Mouse (Mus musculus) megakaryocyte, embryonic 14.5 days (primary cell): Measurements from ENCODE around the gene Phb. TPM values are rescaled to one million over a fixed set of nuclear protein-coding genes. Genes with fewer than 3 reads are reported as not detected.

ENCODE experiments used
- H3K27me3 ChIP-seq: replicated peaks from 2 replicates; pipeline ENCODE3; 2012; ENCODE audit warnings: inconsistent platforms
- H3K36me3 ChIP-seq: replicated peaks from 2 replicates; pipeline ENCODE3; 2012; ENCODE audit warnings: low read length, inconsistent platforms, mixed read lengths
- H3K4me1 ChIP-seq: 2 replicates; pipeline ENCODE4 v1.6.1; 2012; ENCODE audit warnings: inconsistent platforms
- H3K4me3 ChIP-seq: replicated peaks from 2 replicates; pipeline ENCODE3; 2012; ENCODE audit warnings: moderate library complexity, mild to moderate bottlenecking, inconsistent platforms
- H3K9me3 ChIP-seq: 2 replicates; pipeline ENCODE4 v1.6.1; 2012; ENCODE audit warnings: inconsistent platforms
- FLI1 ChIP-seq: IDR thresholded peaks from 2 replicates; pipeline ENCODE4 v1.6.1; 2012; ENCODE audit warnings: low read length, inconsistent platforms, mixed read lengths
- GATA1 ChIP-seq: IDR thresholded peaks from 3 replicates; pipeline ENCODE4 v1.6.1; 2012; ENCODE audit warnings: mixed read lengths, low read length, inconsistent platforms, borderline replicate concordance
- polyA plus RNA-seq: library from polyadenylated mRNA; stranded (reverse); fragments of >175 nt; gene quantifications from 2 replicates; pipeline ENCODE4 v1.2.3, GENCODE M21; 2012; ENCODE audit warnings: low replicate concordance; ENCODE audit not compliant: insufficient read depth

Phb gene
- polyA plus RNA-seq, result 17.5 and 20.8 TPM in 2 replicates

DNA sequence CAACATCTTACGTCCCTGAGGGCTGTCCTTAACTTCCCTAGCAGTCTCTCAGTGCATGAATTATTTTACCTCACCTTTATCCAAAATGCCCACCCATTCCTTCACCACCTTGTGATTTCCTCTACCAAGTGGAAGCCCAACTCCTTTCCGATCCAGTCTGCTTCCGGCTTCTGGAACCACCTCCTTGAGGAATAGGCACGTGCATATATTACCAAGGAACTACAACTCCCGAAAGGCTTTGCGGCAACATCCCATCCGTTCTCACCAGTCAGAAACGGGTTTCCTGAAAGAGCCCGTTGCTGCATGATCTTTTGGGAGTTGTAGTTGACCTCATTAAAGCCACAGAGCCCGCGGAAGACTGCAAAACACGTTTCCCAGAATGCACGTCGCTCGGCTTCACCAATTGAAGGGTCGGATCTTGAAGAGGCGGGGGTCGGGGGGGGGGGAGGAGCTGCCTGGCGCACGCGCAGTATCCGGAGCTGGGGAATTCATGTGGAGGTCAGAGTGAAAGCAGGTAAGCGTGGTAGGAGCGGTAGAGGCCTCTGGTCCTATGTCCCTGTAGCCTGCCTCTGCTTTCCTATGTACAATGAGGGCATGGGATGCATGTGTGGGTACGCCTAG, at the start of gene Phb:
Gene Phb (plus strand): TSS at position 429 of the 621 bp plus-strand sequence.
- Histone ChIP-seq H3K27me3 (peaks cover 5% of the 10 kb centered on the region), H3K36me3 (peaks cover 31% of the 10 kb centered on the region), H3K4me1 (peaks cover 26% of the 10 kb centered on the region), H3K9me3 (peaks cover 6% of the 10 kb centered on the region), H3K4me3 (peak within 1 kb of the TSS; percentile 99)
- no peak for TF ChIP-seq FLI1
- TF ChIP-seq GATA1, result no peak

DNA sequence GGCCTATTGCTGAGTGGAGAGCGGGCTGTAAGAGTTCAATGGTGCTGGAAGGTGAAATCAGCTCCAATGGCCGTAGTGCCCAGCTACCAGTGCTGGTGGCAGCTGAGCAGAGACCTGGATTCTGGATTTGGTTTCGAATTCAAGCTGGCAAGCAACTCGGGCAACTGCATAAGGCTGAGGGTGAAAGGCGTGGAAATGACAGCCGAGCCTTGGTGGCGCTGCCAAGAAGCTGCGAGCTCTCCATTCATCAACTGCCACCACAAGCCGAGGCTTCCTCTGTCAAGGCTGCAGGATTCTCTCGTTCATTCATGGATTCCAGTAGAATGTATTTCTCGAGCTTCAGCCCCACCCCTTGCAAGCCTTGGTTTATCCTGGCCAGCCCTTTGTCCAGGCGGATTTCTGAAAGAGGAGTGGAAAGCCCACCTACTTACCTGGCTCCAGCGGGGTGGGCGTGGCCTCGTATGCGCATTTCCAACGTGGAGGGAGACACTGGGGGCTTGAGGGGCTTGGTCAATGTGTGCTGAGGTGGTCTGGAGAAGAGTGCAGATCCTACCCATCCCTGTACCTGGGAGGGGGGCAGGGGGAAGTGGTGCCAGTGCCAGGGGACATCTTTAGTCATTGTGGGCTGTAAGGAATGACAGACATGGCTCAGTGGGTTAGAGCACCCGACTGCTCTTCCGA, 48.8 kb upstream of the Phb start:
- TF ChIP-seq FLI1 (no peak), GATA1 (no peak)
- no peak overlapping the region for H3K4me3 ChIP-seq
- no peaks in the 10 kb centered on the region for H3K9me3 ChIP-seq
- no peaks in the 10 kb centered on the region for H3K36me3 ChIP-seq
- no peaks in the 10 kb centered on the region for H3K4me1 ChIP-seq
- H3K27me3 ChIP-seq, result peaks cover 89% of the 10 kb centered on the region

DNA sequence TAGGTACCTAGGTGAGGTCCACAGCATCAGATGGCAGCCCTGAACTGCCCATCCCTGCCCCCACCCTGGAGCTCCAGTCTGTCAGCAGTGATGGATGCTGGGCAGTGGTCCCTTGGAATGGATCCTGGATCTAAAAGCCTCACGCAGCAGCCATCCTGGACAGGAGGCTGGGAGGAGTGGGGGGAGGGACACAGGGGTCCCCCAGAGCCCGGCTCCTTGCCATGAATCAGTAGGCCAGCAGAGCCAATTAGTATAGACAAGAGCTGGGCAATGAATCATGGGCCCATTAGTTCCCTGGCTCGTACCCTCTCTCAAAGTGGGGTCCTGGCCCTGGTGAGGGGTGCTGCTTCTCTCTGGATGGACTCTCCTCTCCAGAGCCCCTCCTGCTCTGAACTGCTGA, 47.7 kb upstream of the Phb start:
- TF ChIP-seq GATA1 (no peak), FLI1 (no peak)
- H3K27me3 ChIP-seq, result peaks cover 92% of the 10 kb centered on the region

DNA sequence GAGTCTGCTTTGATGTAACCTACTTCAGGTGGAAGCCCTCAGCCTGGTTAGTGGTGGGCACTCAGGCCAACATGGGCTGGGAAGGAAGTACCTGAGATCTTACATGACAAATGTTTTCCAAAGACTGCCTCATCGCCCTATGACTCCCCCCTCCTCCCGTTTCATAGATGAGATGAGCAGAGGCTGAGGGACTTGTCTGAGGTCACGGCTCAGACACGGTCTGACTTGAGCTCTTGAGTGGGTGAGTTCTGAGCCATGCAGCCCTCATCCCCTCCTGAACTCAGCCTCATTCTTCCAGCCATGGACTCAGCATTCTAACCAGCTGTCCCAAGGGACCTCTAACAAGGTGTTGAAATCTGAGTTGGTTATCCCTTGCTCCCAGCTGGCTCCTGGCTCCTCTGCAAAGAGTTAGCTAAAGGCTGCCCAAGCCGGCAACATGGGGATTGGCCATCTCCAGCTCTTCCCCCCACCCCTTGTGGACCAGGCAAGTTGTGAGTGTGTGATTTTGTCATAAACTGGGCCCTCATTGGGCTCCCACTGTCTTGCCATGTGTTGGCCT, 46.8 kb upstream of the Phb start:
- H3K27me3 ChIP-seq, result peaks cover 90% of the 10 kb centered on the region
- no peaks in the 10 kb centered on the region for H3K9me3 ChIP-seq
- no peaks in the 10 kb centered on the region for H3K4me1 ChIP-seq
- no peaks in the 10 kb centered on the region for H3K36me3 ChIP-seq
- TF ChIP-seq GATA1 (no peak), FLI1 (no peak)
- H3K4me3 ChIP-seq, result no peak overlapping the region

More for the DNA sequence above, 47.7 kb upstream of the Phb start:
- H3K4me3 ChIP-seq, result no peak overlapping the region
- H3K9me3 ChIP-seq, result no peaks in the 10 kb centered on the region
- no peaks in the 10 kb centered on the region for H3K36me3 ChIP-seq
- H3K4me1 ChIP-seq, result no peaks in the 10 kb centered on the region

DNA sequence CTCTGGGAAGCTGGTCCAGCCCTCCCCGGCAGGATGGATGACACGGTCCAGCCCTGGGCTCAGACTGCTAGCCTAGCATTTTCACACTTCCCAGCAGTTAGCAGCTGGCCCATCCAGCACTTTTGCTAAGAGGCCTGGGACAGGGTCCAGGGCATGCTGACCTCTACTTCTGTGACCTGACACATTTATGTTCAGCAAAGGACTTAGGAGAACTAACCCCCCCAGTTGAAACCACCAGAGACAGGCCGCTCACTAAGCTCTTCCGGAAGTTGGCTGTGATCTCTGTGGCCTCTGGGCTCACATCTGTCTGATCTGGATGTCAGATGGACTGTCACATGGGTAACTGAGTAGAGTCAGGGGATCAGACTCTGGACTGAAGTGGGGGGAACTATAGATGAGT, 45.7 kb upstream of the Phb start:
- no peaks in the 10 kb centered on the region for H3K36me3 ChIP-seq
- H3K4me1 ChIP-seq, result no peaks in the 10 kb centered on the region
- no peak for TF ChIP-seq FLI1
- no peak for TF ChIP-seq GATA1
- peaks cover 91% of the 10 kb centered on the region for H3K27me3 ChIP-seq
- no peaks in the 10 kb centered on the region for H3K9me3 ChIP-seq
- H3K4me3 ChIP-seq, result no peak overlapping the region

DNA sequence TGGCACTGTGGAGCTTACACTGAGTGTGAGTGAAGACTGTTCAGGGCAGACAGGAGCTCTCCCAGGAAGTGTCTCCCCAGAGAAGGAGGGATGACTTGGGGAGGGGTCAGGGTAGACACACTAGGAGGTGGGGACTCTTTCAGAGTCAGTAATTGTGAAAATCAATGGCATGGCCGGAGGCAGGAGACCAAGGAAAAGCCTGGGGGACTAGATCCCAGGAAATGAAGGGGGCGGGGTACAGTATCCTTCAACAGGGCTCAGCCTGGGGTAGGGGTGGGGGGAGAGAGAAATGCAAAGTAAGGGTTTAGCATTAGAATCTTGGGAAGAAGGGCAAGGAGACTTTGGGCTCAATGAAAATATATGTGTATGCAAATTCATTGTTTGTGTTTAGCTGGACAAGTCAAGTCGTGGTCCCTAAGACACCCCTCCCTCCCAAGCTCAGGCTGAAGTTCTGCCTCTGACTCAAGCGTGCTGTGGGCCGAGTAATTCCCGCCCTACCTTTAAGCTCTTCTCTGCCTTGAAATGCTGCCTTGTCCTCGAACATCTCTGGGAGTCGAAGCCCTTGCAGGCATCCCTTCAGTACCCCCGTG, 45.1 kb upstream of the Phb start:
- H3K9me3 ChIP-seq, result no peaks in the 10 kb centered on the region
- TF ChIP-seq GATA1 (no peak), FLI1 (no peak)
- no peak overlapping the region for H3K4me3 ChIP-seq
- no peaks in the 10 kb centered on the region for H3K4me1 ChIP-seq
- H3K27me3 ChIP-seq, result peaks cover 91% of the 10 kb centered on the region
- no peaks in the 10 kb centered on the region for H3K36me3 ChIP-seq

DNA sequence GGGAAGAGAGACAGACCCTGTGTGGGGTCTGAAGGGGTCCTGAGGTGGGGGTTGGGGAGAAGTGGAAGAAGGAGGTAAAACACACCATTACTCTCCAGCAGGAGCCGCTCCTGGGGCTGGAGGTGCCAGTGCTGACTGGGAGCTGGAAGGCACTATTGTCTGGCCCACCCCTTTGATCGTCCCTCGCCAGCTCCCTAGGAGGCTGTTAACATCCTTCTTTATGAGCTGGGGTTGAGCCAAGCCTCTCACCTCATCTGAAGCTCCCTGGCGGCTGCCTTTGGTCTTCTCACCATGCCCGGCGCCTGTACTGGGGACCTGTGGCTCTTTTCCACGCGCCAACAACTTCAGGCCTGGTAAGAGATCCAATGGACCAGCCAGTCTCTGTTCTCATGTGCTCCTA, 44.3 kb upstream of the Phb start:
- no peak overlapping the region for H3K4me3 ChIP-seq
- peaks cover 91% of the 10 kb centered on the region for H3K27me3 ChIP-seq
- TF ChIP-seq FLI1 (no peak), GATA1 (no peak)
- no peaks in the 10 kb centered on the region for H3K36me3 ChIP-seq
- H3K4me1 ChIP-seq, result no peaks in the 10 kb centered on the region
- H3K9me3 ChIP-seq, result no peaks in the 10 kb centered on the region

DNA sequence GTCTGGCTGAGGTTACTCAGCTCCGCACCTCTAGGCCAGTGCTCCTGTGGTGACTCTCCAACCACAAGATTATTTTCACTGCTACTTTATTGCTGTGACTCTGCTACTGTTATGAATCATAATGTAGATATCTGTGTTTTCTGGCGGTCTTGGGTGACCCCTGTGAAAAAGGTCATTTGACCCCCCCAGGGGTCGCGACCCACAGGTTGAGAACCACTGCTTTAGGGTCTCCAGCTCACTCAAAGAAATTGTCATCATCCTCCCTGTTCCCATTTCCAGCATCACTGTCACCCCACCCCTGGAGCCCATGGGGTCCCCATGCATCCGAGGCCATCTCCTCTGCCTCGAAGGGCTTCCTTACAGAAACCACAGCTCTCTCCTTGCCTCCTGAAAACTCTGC, 36.2 kb upstream of the Phb start:
- H3K4me3 ChIP-seq, result no peak overlapping the region
- H3K4me1 ChIP-seq, result peaks cover 20% of the 10 kb centered on the region
- H3K36me3 ChIP-seq, result no peaks in the 10 kb centered on the region
- peaks cover 96% of the 10 kb centered on the region for H3K27me3 ChIP-seq
- TF ChIP-seq GATA1, result no peak
- no peak for TF ChIP-seq FLI1
- no peaks in the 10 kb centered on the region for H3K9me3 ChIP-seq

DNA sequence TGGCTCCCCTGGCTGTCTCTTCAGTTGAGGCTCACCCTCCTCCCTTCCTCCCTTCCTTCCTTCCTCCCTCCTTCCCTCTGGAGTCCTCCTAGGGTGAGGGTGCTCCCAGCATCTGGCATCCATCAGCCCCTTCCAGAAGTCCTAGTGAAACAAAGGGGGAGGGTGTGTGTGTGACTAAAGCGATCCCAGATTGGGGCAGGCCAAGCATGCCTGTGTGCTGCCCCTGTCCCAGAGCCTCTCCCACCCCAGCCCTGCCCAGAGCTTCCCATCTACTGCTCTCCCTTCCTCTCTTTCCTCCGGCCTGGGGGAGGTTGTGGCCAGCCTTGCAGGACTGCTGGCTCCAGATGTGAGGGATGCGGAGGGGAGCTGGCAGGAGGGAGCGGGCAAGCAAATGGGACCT, 35.5 kb upstream of the Phb start:
- peaks cover 94% of the 10 kb centered on the region for H3K27me3 ChIP-seq

DNA sequence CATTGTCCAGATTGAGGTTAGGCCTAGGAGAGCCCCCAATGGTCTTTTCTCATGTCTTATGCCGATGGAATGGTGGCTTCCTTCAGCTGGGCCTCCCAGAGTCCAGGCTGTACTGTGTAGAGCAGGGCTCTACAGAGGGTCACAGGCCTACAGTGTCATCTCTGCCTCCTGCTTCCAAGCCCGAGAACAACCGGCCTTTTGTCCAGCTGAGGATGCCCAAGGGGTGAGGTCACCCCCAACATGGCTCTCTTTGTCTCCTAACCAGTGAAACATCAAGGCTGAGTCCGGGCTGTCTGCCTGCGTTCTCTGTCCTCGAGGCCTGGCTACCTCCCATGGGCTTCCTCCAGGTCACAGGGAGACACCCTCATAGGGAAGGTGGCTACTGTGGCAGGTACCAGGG, 34.3 kb upstream of the Phb start:
- no peaks in the 10 kb centered on the region for H3K9me3 ChIP-seq
- H3K4me1 ChIP-seq, result peaks cover 20% of the 10 kb centered on the region
- H3K27me3 ChIP-seq, result peaks cover 88% of the 10 kb centered on the region
- H3K36me3 ChIP-seq, result no peaks in the 10 kb centered on the region
- no peak for TF ChIP-seq GATA1
- TF ChIP-seq FLI1, result no peak
- H3K4me3 ChIP-seq, result no peak overlapping the region

More for the DNA sequence above, 35.5 kb upstream of the Phb start:
- H3K4me1 ChIP-seq, result peaks cover 20% of the 10 kb centered on the region
- H3K4me3 ChIP-seq, result no peak overlapping the region
- TF ChIP-seq FLI1 (no peak), GATA1 (no peak)
- no peaks in the 10 kb centered on the region for H3K36me3 ChIP-seq
- no peaks in the 10 kb centered on the region for H3K9me3 ChIP-seq
